10 mouse cellular contexts compared by ENCODE assay signal in genomic region chr1:153126491-153127381, GRCm38 (mm10). TPM values are rescaled to one million over a fixed set of nuclear protein-coding genes. Genes with fewer than 3 reads are reported as not detected.
DNase-seq lines count a peak whose midpoint lies in the region; ATAC-seq lines count a peak whose summit lies in the region.
"Had no signal": no experiment of that assay in that cellular context is flagged by ENCODE, and none has a peak within 500 bp of the region (broad histone marks: within the 10 kb centered on the region; RNA-seq: fewer than 3 reads in every experiment).

No protein-coding gene starts in this region.

- H3K36me3 ChIP-seq in midbrain, embryonic 10.5 days = no peaks in the 10 kb centered on the region

- no peak for DNase-seq in cerebellum, postnatal 4 days (ENCODE audit: low spot score in 2 of 2)
- DNase-seq in gastrocnemius, postnatal 36 days = peak; percentile 52 to 63
- peak; percentile 37 to 56 for DNase-seq in kidney, postnatal 4 days
- no peak for DNase-seq in retina, postnatal 1 day
- DNase-seq in layer of hippocampus, adult 11-12 months (ENCODE audit: low spot score) = no peak
- no peak for DNase-seq in midbrain, embryonic 10.5 days (ENCODE audit: low spot score)
- DNase-seq: lung, embryonic 14.5 days had no signal

- WGBS in midbrain, embryonic 10.5 days = 89% methylated on average over 15 of the region's 15 CpGs

- H3K27me3 ChIP-seq in midbrain, embryonic 10.5 days (ENCODE audit: low read depth, poor library complexity, severe bottlenecking) = no peaks in the 10 kb centered on the region

- H3K4me1 ChIP-seq in brown adipose tissue, adult 24 weeks (ENCODE audit: control insufficient read depth, insufficient read depth, insufficient read length, low read length) = peaks cover 24% of the 10 kb centered on the region
- H3K4me1 ChIP-seq in midbrain, embryonic 10.5 days = 0 out of 2 replicates have a peak, but pooled peaks cover 4% of the 10 kb centered on the region

- H3K27ac ChIP-seq in brown adipose tissue, adult 24 weeks (replicated peaks; ENCODE audit: low read depth, low read length) = peak overlapping the region; percentile 11; the same call in 1 of the 2 replicates
- no peak overlapping the region for H3K27ac ChIP-seq in midbrain, embryonic 10.5 days (replicated peaks)

- intact Hi-C loops in gastrocnemius, postnatal 36 days (cut with DNase I) = no loop called here

- peak; percentile 86 for ATAC-seq in cerebellum, adult (ENCODE audit: insufficient number of reproducible peaks, low FRiP score, low TSS enrichment)

- H3K4me3 ChIP-seq in brown adipose tissue, adult 24 weeks (ENCODE audit: insufficient read depth, low read depth, low read length) = no peak overlapping the region
- H3K4me3 ChIP-seq in midbrain, embryonic 10.5 days = no peak overlapping the region

- H3K9me3 ChIP-seq in midbrain, embryonic 10.5 days (replicated peaks) = no peaks in the 10 kb centered on the region

RNA-seq across cellular contexts. Expression of gene Lamc2, which starts 59.5 kb away (rescaled TPM):
- polyA plus RNA-seq in brown adipose tissue, adult 24 weeks (2012; ENCODE audit: insufficient read depth, insufficient read length, missing spikeins) = 0.21 and 1.7 TPM in 2 replicates
- 1 to 10 TPM; 3.7 to 3.9 TPM for total RNA-seq in gastrocnemius, postnatal 36 days (2021)
- 0.40 and 1.1 TPM in 2 replicates for polyA plus RNA-seq in midbrain, embryonic 10.5 days (2016; fragmentation: Nextera tagmentation; extraction: Ambion mirVana)
- total RNA-seq: neutrophil, adult 5-6 weeks had no signal

Comparison
In these comparisons a context has a peak if more than half of its experiments do, and no peak if none do; other contexts are left out.
1. DNase-seq: peak in gastrocnemius, postnatal 36 days (2 of 2) and kidney, postnatal 4 days (2 of 2); none in cerebellum, postnatal 4 days (0 of 2), retina, postnatal 1 day (single experiment), layer of hippocampus, adult 11-12 months (single experiment) and midbrain, embryonic 10.5 days (single experiment).